Mouse (Mus musculus): Measurements from ENCODE around the gene Mospd3. TPM values are rescaled to one million over a fixed set of nuclear protein-coding genes. Genes with fewer than 3 reads are reported as not detected.

Gene Mospd3
- polyA plus RNA-seq, 1 experiment, result 46.1 TPM

Other genes starting within 250 kb of the Mospd3 start
- 0.20 and 0.29 TPM in 2 replicates for gene Zan, start 124.0 kb downstream of the Mospd3 start, polyA plus RNA-seq (2012; rRNA removed)
- 51.7 and 52.3 TPM in 2 replicates for gene Pop7, start 98.5 kb downstream of the Mospd3 start, polyA plus RNA-seq (2012; rRNA removed)
- gene Gigyf1, start 82.5 kb downstream of the Mospd3 start, polyA plus RNA-seq (2012; rRNA removed), result 51.1 and 56.4 TPM in 2 replicates
- gene Epo, start 67.8 kb downstream of the Mospd3 start, polyA plus RNA-seq (2012; rRNA removed), result not detected in 2 replicates
- gene Gnb2, start 67.5 kb downstream of the Mospd3 start, polyA plus RNA-seq (2012; rRNA removed), result 635 and 662 TPM in 2 replicates
- 184 and 199 TPM in 2 replicates for gene Actl6b, start 47.5 kb downstream of the Mospd3 start, polyA plus RNA-seq (2012; rRNA removed)
- 14.1 and 14.5 TPM in 2 replicates for gene Tfr2, start 31.2 kb downstream of the Mospd3 start, polyA plus RNA-seq (2012; rRNA removed)
- gene Pcolce, start 12.7 kb upstream of the Mospd3 start, polyA plus RNA-seq (2012; rRNA removed), result 14.3 and 17.0 TPM in 2 replicates
- gene Fbxo24, start 27.9 kb upstream of the Mospd3 start, polyA plus RNA-seq (2012; rRNA removed), result 0.30 and 0.36 TPM in 2 replicates
- gene Lrch4, start 28.1 kb upstream of the Mospd3 start, polyA plus RNA-seq (2012; rRNA removed), result 15.6 and 19.9 TPM in 2 replicates
- gene Gm20605, start 28.1 kb upstream of the Mospd3 start, polyA plus RNA-seq (2012; rRNA removed), result 13.3 and 14.4 TPM in 2 replicates
- 27.8 and 34.4 TPM in 2 replicates for gene Sap25, start 40.3 kb upstream of the Mospd3 start, polyA plus RNA-seq (2012; rRNA removed)
- gene Irs3, start 44.7 kb upstream of the Mospd3 start, polyA plus RNA-seq (2012; rRNA removed), result 0.48 and 0.86 TPM in 2 replicates
- 32.4 and 32.9 TPM in 2 replicates for gene Agfg2, start 83.7 kb upstream of the Mospd3 start, polyA plus RNA-seq (2012; rRNA removed)
- 55.0 and 60.9 TPM in 2 replicates for gene Nyap1, start 140.5 kb upstream of the Mospd3 start, polyA plus RNA-seq (2012; rRNA removed)
- 273 and 360 TPM in 2 replicates for gene Tsc22d4, start 144.7 kb upstream of the Mospd3 start, polyA plus RNA-seq (2012; rRNA removed)
- gene Ppp1r35, start 177.8 kb upstream of the Mospd3 start, polyA plus RNA-seq (2012; rRNA removed), result 24.2 and 25.9 TPM in 2 replicates
- gene Mepce, start 186.6 kb upstream of the Mospd3 start, polyA plus RNA-seq (2012; rRNA removed), result 39.1 and 42.6 TPM in 2 replicates
- 14.1 and 15.3 TPM in 2 replicates for gene Zcwpw1, start 186.7 kb upstream of the Mospd3 start, polyA plus RNA-seq (2012; rRNA removed)
- 0.86 and 0.98 TPM in 2 replicates for gene Pilra, start 235.2 kb upstream of the Mospd3 start, polyA plus RNA-seq (2012; rRNA removed)

Data from frontal cortex, adult 2 months (tissue).